Mouse (Mus musculus) splenic B cell, adult 2 months (primary cell): Measurements from ENCODE around the gene Ubap1l.
"Not testable (repeated sequence)": the region's sequence is repeated elsewhere in the genome, so short reads cannot be mapped to it uniquely, and the experiment has no call there.

Experiments
- DNase-seq: peaks from one replicate; pipeline ENCODE4 v3.0.0-alpha.2; 2011; ENCODE audit warnings: low read depth, low spot score
- H3K27me3 ChIP-seq: 2 replicates; pipeline ENCODE4 v1.6.1; 2012; ENCODE audit warnings: mild to moderate bottlenecking, low read length, moderate library complexity, mixed read lengths; ENCODE audit not compliant: control insufficient read depth, poor library complexity, insufficient read depth, severe bottlenecking
- H3K36me3 ChIP-seq: 2 replicates; pipeline ENCODE4 v1.6.1; 2012; ENCODE audit warnings: mild to moderate bottlenecking, low read length, moderate library complexity, mixed read lengths; ENCODE audit not compliant: control insufficient read depth, poor library complexity, insufficient read depth, severe bottlenecking

Ubap1l gene

DNA sequence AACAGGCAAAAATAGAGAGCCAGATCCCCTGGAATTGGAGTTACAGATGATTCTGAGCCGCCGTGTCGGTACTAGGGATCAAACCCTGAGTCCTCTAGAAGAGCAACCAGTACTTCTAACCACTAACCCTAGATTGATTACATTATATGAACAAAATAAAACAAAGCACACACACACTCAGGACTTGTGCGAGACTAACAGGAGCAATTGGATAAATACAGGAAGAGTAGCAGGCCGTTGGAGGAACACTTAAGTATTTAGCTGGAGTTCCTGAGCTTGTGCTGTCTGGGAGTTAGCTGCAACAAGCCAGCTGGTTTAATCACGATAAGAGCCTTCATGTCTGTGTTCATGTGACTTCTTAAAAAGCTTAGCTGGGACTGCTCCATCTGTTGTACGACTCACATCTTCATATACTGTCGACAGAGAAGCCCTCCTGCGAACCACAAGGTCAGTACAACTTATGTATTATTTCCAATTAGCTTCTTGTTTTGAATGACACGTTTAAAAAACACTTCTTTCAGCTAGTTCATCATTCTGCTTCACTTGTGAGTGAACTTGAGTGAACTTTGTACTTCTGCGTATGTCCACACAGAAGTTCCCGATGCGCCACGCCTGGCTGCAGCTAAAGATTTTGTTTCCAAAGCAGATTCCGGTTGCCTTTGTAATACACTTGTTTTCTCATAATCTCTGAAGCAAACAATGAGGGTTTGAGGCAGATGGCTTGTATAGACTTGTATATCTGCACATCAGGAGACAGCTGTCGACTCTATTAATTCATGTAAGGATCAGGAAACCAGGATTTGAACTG is at the start of gene Ubap1l:
Gene Ubap1l, plus strand, starts transcription at position 401 of the 808 bp plus-strand sequence.
- H3K36me3 ChIP-seq, result peaks cover 6% of the 10 kb centered on the region
- DNase-seq, result no peak
- no peaks in the 10 kb centered on the region for H3K27me3 ChIP-seq

GRCm38 (mm10) chr9:65312669-65313357 is 48.0 kb upstream of the Ubap1l start:
- DNase-seq, result peak; percentile 9
- H3K27me3 ChIP-seq, result no peaks in the 10 kb centered on the region
- peaks cover 15% of the 10 kb centered on the region for H3K36me3 ChIP-seq

GRCm38 (mm10) chr9:65313846-65314245 is 47.0 kb upstream of the Ubap1l start:
- no peak for DNase-seq
- Histone ChIP-seq H3K36me3 (peaks cover 11% of the 10 kb centered on the region), H3K27me3 (no peaks in the 10 kb centered on the region)

- no peaks in the 10 kb centered on the region for H3K27me3 ChIP-seq
- no peak for DNase-seq
- H3K36me3 ChIP-seq, result peaks cover 14% of the 10 kb centered on the region; the same call in 1 of the 2 replicates
Measured at GRCm38 (mm10) chr9:65322255-65322900, 38.5 kb upstream of the Ubap1l start.

GRCm38 (mm10) chr9:65325971-65326370 is 34.9 kb upstream of the Ubap1l start:
- Histone ChIP-seq H3K36me3 (peaks cover 14% of the 10 kb centered on the region; the same call in 1 of the 2 replicates), H3K27me3 (no peaks in the 10 kb centered on the region)
- no peak for DNase-seq

DNA sequence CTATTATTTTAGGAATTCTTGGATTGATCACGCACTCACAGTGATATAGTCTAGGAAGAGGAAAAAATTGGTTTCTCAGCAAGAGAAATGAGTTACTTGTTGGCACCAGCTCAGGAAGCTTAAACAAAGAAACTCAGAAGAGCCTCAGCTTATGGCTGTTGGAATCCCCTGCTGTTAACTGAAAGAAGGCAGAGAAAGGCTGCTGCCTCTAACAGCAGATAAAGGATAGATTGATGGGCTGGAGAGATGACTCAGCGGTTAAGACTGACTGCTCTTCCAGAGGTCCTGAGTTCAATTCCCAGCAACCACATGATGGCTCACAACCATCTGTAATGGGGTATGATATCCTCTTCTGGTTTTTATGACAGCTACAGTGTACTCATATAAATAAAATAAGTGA is 33.5 kb upstream of the Ubap1l start:
- Histone ChIP-seq H3K27me3 (no peaks in the 10 kb centered on the region), H3K36me3 (peaks cover 14% of the 10 kb centered on the region; the same call in 1 of the 2 replicates)
- DNase-seq, result no peak

- H3K36me3 ChIP-seq, result 0 out of 2 replicates have a peak, but pooled peaks cover under 1% of the 10 kb centered on the region
- H3K27me3 ChIP-seq, result no peaks in the 10 kb centered on the region
- DNase-seq, result no peak
Measured at GRCm38 (mm10) chr9:65333958-65334357, 26.9 kb upstream of the Ubap1l start.

GRCm38 (mm10) chr9:65339146-65339545 is 21.7 kb upstream of the Ubap1l start:
- H3K27me3 ChIP-seq, result no peaks in the 10 kb centered on the region
- DNase-seq, result no peak
- H3K36me3 ChIP-seq, result no peaks in the 10 kb centered on the region

DNA sequence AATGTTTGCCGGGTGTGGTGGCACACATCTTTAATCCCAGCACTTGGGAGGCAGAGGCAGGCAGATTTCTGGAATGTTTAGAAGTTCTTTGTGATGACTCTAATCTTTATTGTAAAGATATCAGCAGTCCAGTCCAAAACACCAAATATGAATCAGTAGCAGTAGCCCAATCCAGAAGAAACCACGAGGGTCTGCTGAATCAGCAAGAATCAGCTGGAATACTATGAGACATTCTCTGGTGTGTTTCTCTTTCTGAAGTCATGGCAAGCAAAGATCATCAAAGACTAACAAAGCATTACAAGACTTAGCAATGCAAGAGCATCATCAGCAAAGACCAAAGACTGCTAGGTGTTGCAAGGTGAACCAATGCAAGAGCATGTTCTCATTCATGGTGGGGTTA is 20.4 kb upstream of the Ubap1l start:
- Histone ChIP-seq H3K36me3 (no peaks in the 10 kb centered on the region), H3K27me3 (no peaks in the 10 kb centered on the region)
- DNase-seq, result no peak

- H3K36me3 ChIP-seq, DNase-seq, H3K27me3 ChIP-seq: not testable (repeated sequence)
Measured at GRCm38 (mm10) chr9:65345439-65345838, 15.4 kb upstream of the Ubap1l start.

GRCm38 (mm10) chr9:65345854-65346475 is 14.9 kb upstream of the Ubap1l start, which contains the start of gene Pdcd7:
Gene Pdcd7 (plus strand): TSS chr9:65346104.
- no peaks in the 10 kb centered on the region for H3K27me3 ChIP-seq
- peak; percentile 95 for DNase-seq
- H3K36me3 ChIP-seq, result no peaks in the 10 kb centered on the region

- no peaks in the 10 kb centered on the region for H3K27me3 ChIP-seq
- H3K36me3 ChIP-seq, result no peaks in the 10 kb centered on the region
- DNase-seq, result peak; percentile 67
Measured at GRCm38 (mm10) chr9:65346476-65347111, 14.2 kb upstream of the Ubap1l start.

DNA sequence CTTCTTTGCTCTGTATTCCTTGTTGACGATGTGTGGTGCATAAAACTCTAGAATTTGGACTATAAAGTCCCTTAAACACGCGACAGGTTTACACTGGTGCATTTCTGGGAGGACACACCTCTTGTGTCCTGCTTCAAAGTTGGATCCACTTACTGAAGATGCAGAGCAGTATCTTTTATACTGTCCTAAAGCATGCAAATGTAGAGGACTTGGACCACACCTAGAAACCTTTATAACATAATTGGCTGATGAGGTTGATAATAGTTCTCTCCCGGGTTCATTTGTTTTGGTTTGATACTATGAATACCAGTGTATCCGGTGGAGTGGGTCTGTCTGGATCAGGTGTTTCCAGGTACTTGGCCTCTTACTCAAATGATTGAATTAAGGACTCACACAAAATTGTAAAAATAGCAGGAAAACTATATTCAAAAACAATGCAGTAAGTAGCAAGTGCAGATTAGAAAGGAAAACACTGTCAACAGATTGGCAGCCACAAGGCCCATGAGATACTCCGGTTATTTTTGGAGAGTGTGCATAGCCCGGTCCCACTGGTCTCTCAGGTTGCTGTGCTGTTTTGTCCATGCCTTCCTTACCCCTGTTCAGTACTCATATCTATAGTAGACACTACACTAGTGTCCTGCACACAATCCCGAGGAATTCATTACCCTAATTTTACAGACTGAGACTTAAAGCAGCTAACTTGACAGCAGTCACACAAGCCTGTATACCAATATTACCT is 13.6 kb upstream of the Ubap1l start:
- H3K27me3 ChIP-seq, result no peaks in the 10 kb centered on the region
- no peak for DNase-seq

DNA sequence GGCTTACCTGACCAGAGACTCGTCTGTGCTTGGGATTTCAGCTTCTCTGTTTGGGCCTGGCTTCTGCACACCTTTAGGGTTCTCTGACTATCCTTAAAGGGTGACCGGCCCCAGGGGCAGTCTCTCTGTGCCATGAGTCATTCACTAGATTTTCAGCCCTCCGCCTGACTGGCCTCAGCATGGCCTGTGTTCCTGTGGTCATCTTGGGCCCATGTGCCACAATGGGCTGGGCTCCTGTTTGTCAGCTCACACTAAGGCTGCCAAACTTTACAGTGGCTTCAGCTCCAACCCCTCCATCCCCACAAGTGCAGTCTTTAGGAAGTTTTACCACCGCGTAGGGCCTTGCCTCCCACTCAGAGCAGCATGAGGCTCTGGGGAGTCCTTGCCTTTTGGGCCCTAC is 7.6 kb upstream of the Ubap1l start:
- DNase-seq, result no peak
- H3K36me3 ChIP-seq, result peaks cover 6% of the 10 kb centered on the region; the same call in 1 of the 2 replicates

More for the DNA sequence above, 13.6 kb upstream of the Ubap1l start:
- no peaks in the 10 kb centered on the region for H3K36me3 ChIP-seq

More for the DNA sequence above, 7.6 kb upstream of the Ubap1l start:
- no peaks in the 10 kb centered on the region for H3K27me3 ChIP-seq
